Mouse (Mus musculus) brain, embryonic 18.5 days (tissue): ENCODE results near the gene Elovl6.

ENCODE experiments used
- DNase-seq: peaks from one replicate; pipeline ENCODE4 v3.0.0-alpha.2; 2012; ENCODE audit warnings: low read depth, low spot score

Elovl6 gene

DNA sequence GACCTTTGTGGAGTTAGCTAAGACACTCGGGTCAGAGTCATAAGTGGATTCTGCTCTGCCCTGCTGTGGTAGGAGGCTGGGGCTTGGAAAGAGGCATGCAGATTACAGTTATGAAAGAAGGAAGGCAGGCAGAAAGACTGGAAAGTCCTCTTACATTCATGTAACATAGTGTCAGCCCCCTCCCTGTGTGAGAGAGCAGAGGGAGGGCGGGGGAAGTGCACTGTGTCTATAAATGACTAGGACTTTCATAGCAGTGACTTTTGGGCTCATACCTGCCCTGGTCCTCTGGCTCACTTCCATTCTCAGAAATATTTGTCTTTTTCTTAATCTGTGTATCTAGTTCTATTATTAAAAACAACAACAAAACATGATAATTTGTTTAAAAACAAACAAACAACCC, 33.9 kb downstream of the Elovl6 start:
- DNase-seq, result no peak

DNA sequence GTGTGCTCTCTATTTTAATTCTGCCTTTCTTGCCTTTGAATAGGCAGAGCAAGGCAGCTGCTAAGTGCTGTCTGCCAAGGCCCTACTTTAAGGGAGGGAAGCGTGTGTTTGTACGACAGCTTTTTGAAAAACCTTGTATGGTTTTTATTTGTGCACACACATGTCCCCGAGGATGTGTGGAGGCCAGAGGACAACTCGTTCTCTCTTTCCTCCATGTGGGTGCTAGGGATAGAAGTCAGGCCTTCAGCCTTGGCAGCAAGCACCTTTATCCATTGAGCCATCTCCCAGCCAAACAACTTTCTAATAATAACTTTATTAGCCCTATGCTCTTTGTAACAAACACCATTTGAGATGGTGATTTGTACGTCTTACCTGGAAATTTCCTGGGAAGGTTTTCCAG, 34.7 kb downstream of the Elovl6 start:
- DNase-seq, result no peak

- DNase-seq, result no peak
These were observed 36.4 kb downstream of the Elovl6 start for GRCm38 (mm10) chr3:129568506-129568905.

DNA sequence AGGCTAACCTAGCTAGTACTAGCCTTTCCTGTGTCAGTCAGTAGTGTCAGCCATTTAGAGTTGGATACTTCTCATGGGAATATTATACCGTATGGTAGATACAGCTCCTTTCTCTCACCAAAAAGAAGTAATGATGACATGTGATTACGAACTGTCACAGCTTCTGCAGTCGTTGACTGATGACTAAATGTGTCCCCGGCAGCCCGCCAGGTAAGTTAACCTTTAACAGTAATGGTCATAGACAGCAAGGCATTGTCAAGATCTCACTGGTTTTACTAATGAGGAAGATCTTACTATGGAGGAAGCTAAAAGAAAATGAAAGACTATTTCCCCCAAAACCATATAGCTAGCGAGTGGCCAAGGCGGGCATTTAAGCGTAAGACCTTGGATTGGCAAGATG, 38.8 kb downstream of the Elovl6 start:
- DNase-seq, result no peak

GRCm38 (mm10) chr3:129571642-129572041, 39.5 kb downstream of the Elovl6 start:
- DNase-seq, result no peak

GRCm38 (mm10) chr3:129572959-129573358, 40.8 kb downstream of the Elovl6 start:
- DNase-seq, result no peak

- no peak for DNase-seq
These were observed 41.5 kb downstream of the Elovl6 start for GRCm38 (mm10) chr3:129573609-129574008.

- DNase-seq, result no peak
These were observed 42.9 kb downstream of the Elovl6 start for GRCm38 (mm10) chr3:129575086-129575485.

DNA sequence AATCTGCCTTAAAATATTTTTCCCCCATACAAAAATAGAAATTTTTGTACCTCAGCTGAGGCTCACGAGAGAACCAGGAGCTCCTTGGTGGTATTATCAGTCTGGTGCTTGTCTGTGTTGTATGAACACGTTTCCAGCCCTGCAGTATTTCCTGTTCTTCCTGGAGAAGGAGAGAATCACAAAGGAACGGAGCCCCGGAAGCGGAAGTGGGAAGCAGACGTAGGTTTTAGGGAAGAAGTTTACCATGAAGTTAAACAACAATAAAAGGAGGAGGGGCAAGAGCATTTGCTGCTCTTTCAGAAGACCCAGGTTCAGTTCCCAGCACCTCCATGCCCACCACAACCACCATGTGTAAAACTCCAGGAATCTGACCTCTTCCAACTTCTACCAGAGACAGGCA, 44.4 kb downstream of the Elovl6 start:
- no peak for DNase-seq

DNA sequence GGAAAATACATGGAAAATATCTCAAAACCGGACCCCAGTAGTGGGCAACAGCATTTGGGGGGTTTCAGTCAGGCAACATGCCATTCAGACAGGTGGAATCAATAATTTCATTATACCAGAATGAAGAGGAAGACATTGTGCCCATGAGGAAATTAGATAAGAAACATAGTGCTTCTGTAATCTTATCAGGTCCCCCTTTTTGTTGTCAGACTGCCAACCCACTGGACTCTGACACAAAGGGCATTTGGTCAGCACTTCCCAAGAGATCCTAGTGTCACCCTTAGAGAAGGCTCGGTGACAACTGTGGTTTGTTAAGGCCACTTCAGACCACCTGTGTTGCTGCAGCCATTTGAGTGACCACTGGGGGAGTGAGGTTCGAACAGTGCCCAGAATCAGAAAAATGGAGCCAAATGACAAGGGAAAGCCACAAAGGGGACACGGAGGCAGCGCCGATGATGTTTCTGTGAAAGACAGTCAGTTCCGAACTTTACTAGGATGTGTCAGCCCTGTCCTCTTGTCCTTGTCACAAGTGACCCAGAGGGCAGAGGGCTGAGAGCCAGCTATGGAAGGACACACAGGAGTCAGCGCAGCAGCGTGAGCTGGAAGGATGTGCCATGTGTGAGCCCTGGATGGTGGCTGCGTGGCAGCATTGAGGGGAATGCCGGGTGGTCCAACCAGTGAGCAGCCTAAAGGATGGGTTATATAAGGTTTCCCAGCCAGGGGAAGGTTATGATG, 46.8 kb downstream of the Elovl6 start:
- no peak for DNase-seq

DNA sequence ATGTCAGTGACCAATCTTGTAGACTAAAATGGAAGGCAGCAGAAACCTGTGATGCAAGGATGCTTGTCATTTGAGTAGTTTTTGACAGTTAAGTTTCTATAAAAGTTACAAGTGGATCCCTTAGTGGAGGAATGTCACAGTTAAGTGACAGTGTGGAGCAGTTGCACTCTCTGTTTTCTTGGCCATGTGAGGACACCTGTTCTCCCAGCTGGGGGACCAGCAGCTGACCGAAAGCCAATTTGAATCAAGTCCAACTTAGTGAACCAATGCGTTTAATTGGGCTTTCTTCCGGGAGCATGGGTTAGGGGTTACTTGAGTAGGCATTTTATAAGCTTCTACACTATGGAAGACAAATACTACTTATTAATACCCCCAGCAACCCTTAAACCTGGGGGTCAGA, 48.9 kb downstream of the Elovl6 start:
- no peak for DNase-seq

DNA sequence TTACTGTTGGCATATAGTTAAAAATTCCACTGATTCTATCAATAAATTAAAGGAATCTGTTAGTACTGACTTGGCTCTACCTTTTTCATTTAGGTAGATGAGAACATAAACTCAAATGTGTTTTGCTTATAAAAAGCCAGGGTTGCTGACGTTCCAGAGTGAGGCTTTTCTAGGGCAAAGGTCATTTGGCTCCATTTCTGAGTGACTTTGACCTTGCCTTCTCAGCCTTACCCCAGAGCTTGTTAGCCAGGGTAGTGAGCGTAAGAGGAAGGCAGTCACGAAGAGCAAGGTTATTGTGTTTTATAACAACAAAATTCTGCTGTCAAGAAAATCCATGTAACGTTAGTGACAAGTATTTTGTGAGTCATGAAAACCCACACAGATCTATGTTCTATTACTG, 50.3 kb downstream of the Elovl6 start:
- DNase-seq, result no peak

DNA sequence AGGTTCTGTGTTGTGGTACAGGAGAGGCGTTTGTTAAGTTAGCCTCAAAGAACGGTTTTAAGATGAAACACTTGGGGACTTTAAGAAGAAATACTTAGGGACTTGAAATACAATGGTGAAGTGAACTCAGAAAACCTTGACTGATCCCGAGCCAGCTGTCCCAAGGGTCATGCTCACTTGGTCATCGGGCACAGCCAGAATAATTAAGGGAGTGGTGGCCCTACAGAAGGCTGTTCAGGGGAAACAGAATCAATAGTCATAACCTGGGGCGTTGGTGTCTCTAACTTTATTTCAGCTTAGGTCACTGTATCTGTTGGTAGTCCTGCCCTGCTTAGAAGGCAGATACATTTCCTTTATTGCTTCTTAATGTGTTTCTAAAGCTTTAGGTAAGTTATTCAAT, 51.1 kb downstream of the Elovl6 start:
- DNase-seq, result no peak

- no peak for DNase-seq
These were observed 55.8 kb downstream of the Elovl6 start for GRCm38 (mm10) chr3:129587916-129588315.

DNA sequence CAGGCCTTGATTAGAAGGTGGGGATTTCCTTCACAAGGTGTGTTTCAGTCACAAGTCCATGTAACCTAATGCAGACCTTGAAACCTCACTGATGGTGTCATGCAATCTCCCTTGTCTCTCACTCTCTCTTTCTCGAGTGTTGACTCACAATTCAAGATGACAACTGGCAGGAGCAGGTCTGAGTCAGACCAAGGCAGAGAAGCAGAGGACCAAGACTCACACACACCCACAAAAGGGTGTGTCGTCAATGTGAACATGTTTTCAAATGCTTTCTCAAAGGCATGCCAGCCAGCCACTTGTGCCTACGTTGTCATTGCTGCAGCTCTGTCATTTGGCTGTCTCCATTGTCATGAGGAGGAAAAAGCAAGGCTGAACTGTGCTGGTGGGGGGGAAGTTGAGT, 56.6 kb downstream of the Elovl6 start:
- DNase-seq, result no peak

DNA sequence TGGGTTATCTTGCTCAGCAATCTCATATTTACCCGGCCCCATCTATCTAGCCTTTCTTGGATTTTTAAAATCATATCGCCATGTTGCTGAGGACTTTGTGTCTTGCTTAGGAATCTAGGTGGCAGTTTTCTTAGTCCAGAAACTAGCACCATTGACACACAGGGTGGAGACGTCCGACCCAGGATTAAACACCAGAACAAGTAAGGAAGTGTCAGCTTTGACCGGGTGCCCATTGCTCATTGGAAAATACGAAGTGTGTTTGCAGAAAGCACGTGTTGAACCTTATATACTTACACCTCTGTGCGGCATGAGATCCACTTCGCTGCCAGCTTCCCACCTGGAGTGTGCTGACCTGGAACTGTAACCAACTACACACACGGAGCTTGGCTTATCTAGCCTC, 57.5 kb downstream of the Elovl6 start:
- DNase-seq, result no peak

GRCm38 (mm10) chr3:129590548-129591226, 58.5 kb downstream of the Elovl6 start:
- DNase-seq, result peak; percentile 42

GRCm38 (mm10) chr3:129591251-129591650, 59.1 kb downstream of the Elovl6 start:
- DNase-seq, result no peak

DNA sequence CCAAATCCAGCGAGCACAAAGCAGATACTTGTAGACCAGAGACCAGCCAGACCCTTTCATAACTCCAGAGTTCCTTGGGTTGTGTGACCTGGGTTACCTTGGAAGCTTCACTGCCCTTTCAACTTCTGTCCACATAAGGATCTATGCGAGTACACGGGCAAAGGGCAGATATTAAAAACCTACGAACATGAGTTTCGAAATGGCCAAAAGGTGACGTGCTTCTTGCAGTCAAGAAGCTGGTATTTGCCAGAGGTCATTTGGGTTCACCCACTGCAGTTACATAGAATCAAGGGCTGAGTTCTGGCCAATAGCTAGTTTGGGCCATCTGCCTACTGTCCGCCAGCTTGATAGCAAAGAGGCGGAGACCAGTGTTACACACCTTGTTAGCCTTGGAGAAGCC, 59.6 kb downstream of the Elovl6 start:
- DNase-seq, result no peak

GRCm38 (mm10) chr3:129593001-129593400, 60.8 kb downstream of the Elovl6 start:
- DNase-seq, result no peak

GRCm38 (mm10) chr3:129593735-129594134, 61.6 kb downstream of the Elovl6 start:
- DNase-seq, result no peak

GRCm38 (mm10) chr3:129596098-129596497, 63.9 kb downstream of the Elovl6 start:
- DNase-seq, result no peak

GRCm38 (mm10) chr3:129602289-129602688, 70.1 kb downstream of the Elovl6 start:
- DNase-seq, result no peak
